Mouse (Mus musculus): ENCODE measurements around the gene BC051665.

BC051665 gene

GRCm38 (mm10) chr13:60742611-60743010 is 43.6 kb downstream of the BC051665 start:
- no peak for DNase-seq

DNA sequence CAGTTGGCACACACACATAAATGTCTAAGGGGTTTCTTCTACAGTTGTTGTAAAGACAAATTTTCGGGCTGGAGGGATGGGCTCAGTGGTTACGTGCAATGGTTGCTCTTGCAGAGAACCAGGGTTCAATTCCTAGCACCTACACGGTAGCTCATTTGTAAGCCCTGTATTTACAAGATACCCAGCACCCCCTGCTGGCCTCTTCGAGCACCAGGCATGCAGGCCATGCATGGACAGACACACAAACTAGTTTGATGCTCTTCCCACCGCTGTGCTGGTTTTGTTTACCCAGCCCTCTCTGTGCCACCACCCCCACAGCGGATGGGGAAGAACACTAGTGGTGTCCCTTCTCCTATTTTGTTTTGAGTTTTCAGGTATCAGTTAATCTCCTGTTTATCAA is 45.9 kb downstream of the BC051665 start:
- no peak for DNase-seq

GRCm38 (mm10) chr13:60738429-60738828 is 47.7 kb downstream of the BC051665 start:
- peak; percentile 72 for DNase-seq

DNA sequence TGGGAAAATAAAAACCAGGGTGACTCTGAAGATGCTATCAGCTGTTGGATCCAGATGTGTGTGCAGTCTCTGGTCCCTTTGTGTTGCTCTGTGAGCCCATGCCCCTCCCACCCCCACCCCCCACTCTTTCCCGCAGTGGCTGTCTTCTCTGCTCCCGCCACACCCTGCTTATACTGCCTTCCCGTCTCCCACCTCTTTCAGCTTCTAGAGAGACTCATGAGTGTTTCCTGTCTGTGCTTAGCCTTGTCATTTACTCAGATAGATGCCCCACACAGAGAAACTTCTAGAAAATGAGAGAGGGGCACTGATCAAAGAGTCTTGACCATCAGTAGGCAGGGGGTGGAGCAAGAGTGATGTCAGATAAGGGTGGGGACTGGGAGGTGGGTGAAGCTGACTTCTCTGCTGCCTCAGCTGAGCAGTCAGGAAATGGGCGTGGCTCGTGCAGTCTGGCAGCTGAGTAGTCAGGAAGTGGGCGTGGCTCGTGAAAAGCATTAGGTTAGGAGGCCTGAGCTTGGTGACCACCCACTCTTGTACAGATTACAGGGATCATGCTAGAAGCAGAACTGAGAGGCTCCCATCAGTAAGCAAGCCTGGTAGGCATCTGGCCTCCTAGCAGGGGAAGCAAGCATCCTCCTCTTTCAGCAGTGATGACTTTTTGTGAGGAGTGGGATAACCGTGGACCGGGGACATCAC is 48.4 kb downstream of the BC051665 start:
- no peak for DNase-seq

DNA sequence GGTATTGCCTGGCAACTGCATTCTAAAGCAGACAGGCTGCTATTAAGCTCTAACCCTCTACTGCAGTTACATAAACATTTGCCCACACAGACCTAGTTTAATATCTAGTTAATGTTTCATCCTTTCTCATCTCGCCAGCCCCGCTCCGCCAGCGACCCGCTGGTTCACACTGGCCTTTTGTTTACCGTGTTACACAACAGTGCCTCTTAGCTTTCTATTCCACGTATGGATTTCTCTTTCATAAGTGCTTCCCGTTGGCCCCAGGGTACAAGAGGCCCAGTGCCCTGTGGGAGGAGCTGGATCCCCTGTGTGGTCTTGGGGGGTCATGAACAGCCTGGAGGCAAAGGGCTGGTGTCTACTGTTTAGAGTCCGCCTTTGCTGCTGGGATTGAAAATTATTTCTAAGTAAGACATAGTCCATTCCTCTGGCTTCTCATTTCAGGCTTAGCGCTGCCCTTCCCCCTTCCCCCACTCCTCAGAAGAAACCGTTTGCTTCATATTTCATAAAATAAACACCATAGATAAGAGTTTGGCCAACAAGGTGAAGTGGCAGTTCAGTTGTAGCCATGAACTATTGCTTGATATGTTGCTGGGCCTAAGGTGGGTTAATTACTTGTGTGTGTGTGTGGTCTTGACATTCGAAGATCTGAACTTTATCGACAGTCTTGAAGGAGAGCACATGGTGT is 49.6 kb downstream of the BC051665 start:
- DNase-seq = no peak

DNA sequence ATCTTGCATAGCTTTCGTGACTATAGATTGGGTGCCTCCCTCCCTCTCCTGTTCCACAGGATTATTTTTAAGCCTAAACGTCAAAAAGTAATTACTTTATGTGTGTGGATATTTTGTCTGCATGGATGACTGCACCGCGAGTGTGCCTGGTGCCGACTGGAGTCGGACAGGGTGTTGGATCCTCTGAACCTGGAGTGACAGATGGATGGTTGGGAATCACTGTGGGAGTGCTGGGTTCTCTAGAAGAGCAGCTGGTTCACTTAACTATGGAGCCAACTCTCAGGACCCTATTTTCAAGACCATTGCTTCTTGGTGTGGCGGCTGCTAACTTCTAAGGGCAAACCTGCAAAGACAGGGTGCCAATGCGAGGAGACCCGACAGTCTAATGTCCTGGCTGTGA is 50.9 kb downstream of the BC051665 start:
- no peak for DNase-seq
